Mouse (Mus musculus): Measurements from ENCODE around the gene Supt16. TPM values are rescaled to one million over a fixed set of nuclear protein-coding genes. Genes with fewer than 3 reads are reported as not detected.

Supt16 gene
- 10 to 100 TPM; 54.3 to 57.0 TPM for total RNA-seq (2023)

DNA sequence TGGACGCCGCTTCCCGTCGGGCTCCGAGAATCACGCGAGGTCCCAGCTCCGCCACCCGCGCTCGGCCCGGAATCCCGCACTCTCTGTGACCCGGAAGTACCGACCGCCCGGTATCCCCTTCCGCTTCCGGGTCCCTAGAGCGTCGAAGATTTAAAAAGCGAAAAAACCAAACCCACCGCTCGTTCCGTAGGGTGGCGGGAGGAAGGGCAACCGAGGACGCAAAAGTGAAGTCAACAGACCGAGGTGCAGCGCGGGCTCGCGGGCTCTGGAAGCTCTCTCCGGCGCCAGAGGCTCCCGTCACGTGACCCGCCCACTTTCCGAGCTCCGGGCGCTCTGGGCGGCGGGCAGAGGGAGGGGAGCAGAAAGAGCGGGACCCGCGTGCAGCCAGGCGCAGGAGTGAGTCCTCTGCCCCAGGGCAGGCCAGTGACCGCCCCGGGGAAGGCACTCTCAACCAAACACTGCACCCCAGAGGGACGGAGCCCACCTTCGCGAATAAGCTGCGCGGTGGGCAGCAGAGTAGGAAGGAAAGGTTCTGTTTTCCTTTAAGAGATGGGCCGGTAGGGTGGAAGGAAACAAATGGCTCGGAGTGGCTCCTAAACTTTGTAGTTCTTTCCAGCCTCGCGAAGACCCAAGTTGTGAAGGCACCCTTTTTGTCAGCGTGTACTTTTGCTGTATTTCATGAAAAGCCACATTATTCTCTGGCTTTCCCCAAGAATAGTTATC, at the start of gene Supt16:
Supt16 (minus strand) TSS at position 261 of the 723 bp plus-strand sequence.

Other genes starting within 250 kb of the Supt16 start
- gene Arhgef40, start 212.7 kb downstream of the Supt16 start, total RNA-seq (2023), result 1 to 10 TPM; 3.7 to 4.6 TPM
- gene Tmem253, start 181.8 kb downstream of the Supt16 start, total RNA-seq (2023), result not detected
- 10 to 100 TPM; 20.4 to 20.7 TPM for gene Zfp219, start 176.7 kb downstream of the Supt16 start, total RNA-seq (2023)
- not detected for gene Olfr221, start 155.0 kb downstream of the Supt16 start, total RNA-seq (2023)
- 100 to 1,000 TPM; 268 to 272 TPM for gene Hnrnpc, start 93.4 kb downstream of the Supt16 start, total RNA-seq (2023)
- 1 to 10 TPM; 1.2 to 1.4 TPM for gene Rpgrip1, start 86.7 kb downstream of the Supt16 start, total RNA-seq (2023)
- 100 to 1,000 TPM; 135 to 144 TPM for gene Chd8, start 60.4 kb upstream of the Supt16 start, total RNA-seq (2023)
- gene Tox4, start 81.7 kb upstream of the Supt16 start, total RNA-seq (2023), result 100 to 1,000 TPM in 1 of 2 experiments, 10 to 100 TPM in 1; 89.5 to 107 TPM
- gene Rab2b, start 82.1 kb upstream of the Supt16 start, total RNA-seq (2023), result 1 to 10 TPM; 8.5 to 10.0 TPM
- gene Mettl3, start 107.7 kb upstream of the Supt16 start, total RNA-seq (2023), result 10 to 100 TPM; 38.2 to 51.9 TPM
- gene Sall2, start 131.3 kb upstream of the Supt16 start, total RNA-seq (2023), result 1 to 10 TPM; 3.1 to 3.7 TPM
- not detected for gene Olfr1513, start 159.0 kb upstream of the Supt16 start, total RNA-seq (2023)
- gene Olfr1512, start 181.8 kb upstream of the Supt16 start, total RNA-seq (2023), result not detected
- not detected for gene Olfr1511, start 200.0 kb upstream of the Supt16 start, total RNA-seq (2023)
- not detected for gene Olfr1510, start 217.0 kb upstream of the Supt16 start, total RNA-seq (2023)
- gene Olfr1509, start 245.6 kb upstream of the Supt16 start, total RNA-seq (2023), result not detected